Mouse (Mus musculus): ENCODE measurements at regions not wholly inside any gene's neighbourhood (a gene's known extent, or its start where the extent isn't known, plus 50 kb on each side); places are given as distances from the start of the nearest gene placed in this dataset.

DNA sequence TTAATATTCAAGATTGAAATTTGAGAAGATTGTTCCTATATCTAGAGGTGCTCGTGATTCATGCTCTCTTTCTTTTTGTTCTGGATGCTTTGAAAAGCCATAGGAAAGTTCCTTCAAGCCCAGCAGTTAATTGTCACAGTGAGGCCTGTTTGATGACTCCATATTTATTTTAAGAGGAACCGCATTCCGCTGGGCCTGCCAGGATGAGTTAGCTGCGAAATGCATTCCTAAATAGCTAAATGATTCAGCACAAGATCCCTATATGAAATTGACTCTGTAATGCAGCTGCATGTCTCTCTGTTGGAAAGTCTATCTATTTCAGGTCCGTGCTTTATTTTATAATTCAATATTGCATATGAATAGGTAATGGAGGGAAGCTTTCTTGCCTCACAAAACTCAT is 511.9 kb upstream of the Adgra3 start:
- DNase-seq (ENCODE audit: low spot score) (no peak), ATAC-seq (no peak)
- TF ChIP-seq CTCF (IDR thresholded peaks at IDR 0.05; ENCODE audit: low read depth), result no peak
- Histone ChIP-seq H3K4me2 (ENCODE audit: low read depth, low read length) (no peak overlapping the region), H3K4me3 (ENCODE audit: low read length) (no peak overlapping the region), H3K27me3 (ENCODE audit: insufficient read depth, low read length) (no peaks in the 10 kb centered on the region), H3K27ac (no peak overlapping the region), H3K4me1 (ENCODE audit: insufficient read depth, low read length) (no peaks in the 10 kb centered on the region), H3K36me3 (ENCODE audit: insufficient read depth, low read length) (no peaks in the 10 kb centered on the region), H3K9me3 (ENCODE audit: low read length) (no peaks in the 10 kb centered on the region), H3K9ac (replicated peaks; ENCODE audit: low read length) (no peak overlapping the region)
- 77% methylated on average over 5 of the region's 5 CpGs for WGBS

DNA sequence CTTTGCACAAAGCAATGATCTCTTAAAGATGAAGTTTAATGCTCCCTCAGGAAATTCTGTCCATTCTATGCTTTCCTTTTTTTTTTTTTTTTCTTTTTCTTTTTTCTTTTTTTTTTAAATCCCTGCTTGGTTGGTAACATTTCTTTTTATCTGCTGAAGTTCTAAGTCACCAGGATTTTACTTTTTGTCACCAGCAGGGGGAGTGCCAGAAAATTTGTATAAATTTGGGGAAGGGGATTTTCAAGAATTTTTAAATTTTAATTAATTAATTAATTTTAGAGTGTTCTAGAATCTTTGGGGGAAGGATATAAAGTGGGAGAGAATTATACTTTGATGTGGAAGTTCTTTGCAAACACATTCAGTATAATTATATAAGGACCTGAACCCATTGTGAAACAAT is 492.3 kb upstream of the Adgra3 start:
- TF ChIP-seq CTCF (IDR thresholded peaks at IDR 0.05; ENCODE audit: low read depth), result peak; percentile 42
- H3K9me3 ChIP-seq (ENCODE audit: low read length), result no peaks in the 10 kb centered on the region
- H3K36me3 ChIP-seq (ENCODE audit: insufficient read depth, low read length), result no peaks in the 10 kb centered on the region
- DNase-seq (ENCODE audit: low spot score) (peak; percentile 21), ATAC-seq (no peak)
- no peak overlapping the region for H3K9ac ChIP-seq (replicated peaks; ENCODE audit: low read length)
- H3K4me1 ChIP-seq (ENCODE audit: insufficient read depth, low read length), result no peaks in the 10 kb centered on the region
- no peak overlapping the region for H3K4me3 ChIP-seq (ENCODE audit: low read length)
- no peak overlapping the region for H3K27ac ChIP-seq
- no peak overlapping the region for H3K4me2 ChIP-seq (ENCODE audit: low read depth, low read length)
- H3K27me3 ChIP-seq (ENCODE audit: insufficient read depth, low read length), result no peaks in the 10 kb centered on the region

DNA sequence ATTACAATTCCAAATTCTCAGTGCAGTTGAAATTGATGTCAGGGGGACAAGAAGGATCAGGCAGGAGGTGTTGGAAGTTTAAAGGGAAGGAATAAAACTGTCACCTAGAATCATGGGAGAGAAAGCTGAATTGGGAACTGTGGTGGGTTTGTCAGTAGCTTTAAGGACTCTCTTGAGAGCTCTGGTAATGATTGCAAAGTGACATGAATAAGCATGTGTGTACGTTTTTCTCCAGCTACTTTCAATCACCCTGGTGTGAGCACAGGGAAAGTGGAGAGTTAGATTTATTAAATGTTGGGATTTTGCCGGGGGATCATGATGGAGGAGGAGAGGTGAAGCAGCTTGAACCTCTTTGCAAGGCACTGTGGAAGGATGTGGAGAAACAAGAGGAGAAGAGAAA is 453.7 kb upstream of the Adgra3 start:
- H3K4me3 ChIP-seq (ENCODE audit: low read length), result no peak overlapping the region
- no peak overlapping the region for H3K27ac ChIP-seq
- no peaks in the 10 kb centered on the region for H3K27me3 ChIP-seq (ENCODE audit: insufficient read depth, low read length)
- no peaks in the 10 kb centered on the region for H3K9me3 ChIP-seq (ENCODE audit: low read length)
- no peaks in the 10 kb centered on the region for H3K36me3 ChIP-seq (ENCODE audit: insufficient read depth, low read length)
- H3K4me2 ChIP-seq (ENCODE audit: low read depth, low read length), result no peak overlapping the region
- TF ChIP-seq CTCF (IDR thresholded peaks at IDR 0.05; ENCODE audit: low read depth), result no peak
- no peak for ATAC-seq
- no peaks in the 10 kb centered on the region for H3K4me1 ChIP-seq (ENCODE audit: insufficient read depth, low read length)
- WGBS, result 63% methylated on average over 2 of the region's 2 CpGs
- H3K9ac ChIP-seq (replicated peaks; ENCODE audit: low read length), result no peak overlapping the region
- no peak for DNase-seq (ENCODE audit: low spot score)

DNA sequence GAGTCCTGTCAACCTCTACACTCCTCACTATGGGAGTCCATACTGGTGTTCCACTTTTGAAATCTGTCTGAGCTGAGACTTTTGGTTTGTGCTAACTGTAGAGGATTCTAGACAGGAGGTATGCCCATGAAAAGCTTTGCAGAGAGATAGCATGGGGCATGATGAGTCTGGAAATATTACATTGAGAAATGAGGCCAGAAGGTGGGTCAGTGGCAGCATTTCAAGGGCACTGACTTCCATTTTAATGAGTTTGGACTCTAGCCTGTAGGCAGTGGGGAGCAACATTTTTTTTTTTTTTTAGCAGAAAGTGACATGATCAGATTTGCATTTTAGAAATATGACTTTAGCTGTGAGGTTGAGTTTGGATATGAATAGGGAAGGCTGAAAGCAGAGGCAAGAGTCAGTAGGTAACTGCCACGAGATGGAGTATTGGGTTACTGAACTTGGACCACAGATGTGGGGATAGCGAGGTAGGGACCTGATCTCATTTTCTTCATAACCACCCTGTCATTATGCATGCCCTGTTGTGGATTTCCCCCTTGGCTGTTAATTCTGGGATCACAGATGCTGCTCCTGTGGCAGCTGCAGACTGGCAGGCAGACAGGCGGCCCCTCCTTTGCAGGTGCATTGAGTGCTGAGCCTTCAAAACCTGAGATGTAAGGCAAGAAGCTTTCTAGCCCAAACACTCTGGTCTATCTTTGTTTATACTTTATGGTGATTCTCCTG is 451.1 kb upstream of the Adgra3 start:
- DNase-seq (ENCODE audit: low spot score) (peak; percentile 7), ATAC-seq (no peak)
- WGBS, result 82% methylated on average over 3 of the region's 3 CpGs
- Histone ChIP-seq H3K4me2 (ENCODE audit: low read depth, low read length) (no peak overlapping the region), H3K27ac (no peak overlapping the region), H3K4me1 (ENCODE audit: insufficient read depth, low read length) (no peaks in the 10 kb centered on the region), H3K27me3 (ENCODE audit: insufficient read depth, low read length) (no peaks in the 10 kb centered on the region), H3K4me3 (ENCODE audit: low read length) (no peak overlapping the region), H3K9ac (replicated peaks; ENCODE audit: low read length) (no peak overlapping the region), H3K9me3 (ENCODE audit: low read length) (no peaks in the 10 kb centered on the region), H3K36me3 (ENCODE audit: insufficient read depth, low read length) (no peaks in the 10 kb centered on the region)
- no peak for TF ChIP-seq CTCF (IDR thresholded peaks at IDR 0.05; ENCODE audit: low read depth)

DNA sequence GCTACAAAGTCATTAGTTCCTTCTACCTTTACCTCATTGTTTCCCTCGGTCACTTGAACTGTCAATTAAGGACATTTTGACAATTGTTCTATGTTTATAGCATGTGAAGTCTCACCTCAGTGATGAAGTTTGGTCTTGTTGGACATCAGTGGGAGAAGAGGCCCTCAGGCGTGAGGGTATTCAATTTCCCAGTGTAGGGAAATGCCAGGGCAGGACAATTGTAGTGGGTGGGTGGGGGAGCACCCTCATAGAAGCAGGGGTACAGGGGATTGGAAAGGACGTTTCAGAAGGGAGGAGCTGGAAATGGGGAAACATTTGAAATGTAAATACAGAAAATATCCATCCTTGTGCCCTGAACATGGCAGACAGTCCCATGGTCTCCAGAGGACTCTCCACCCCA is 431.4 kb upstream of the Adgra3 start:
- ATAC-seq (no peak), DNase-seq (ENCODE audit: low spot score) (no peak)
- Histone ChIP-seq H3K36me3 (ENCODE audit: insufficient read depth, low read length) (no peaks in the 10 kb centered on the region), H3K27me3 (ENCODE audit: insufficient read depth, low read length) (no peaks in the 10 kb centered on the region), H3K27ac (no peak overlapping the region), H3K9me3 (ENCODE audit: low read length) (no peaks in the 10 kb centered on the region), H3K4me1 (ENCODE audit: insufficient read depth, low read length) (no peaks in the 10 kb centered on the region), H3K4me3 (ENCODE audit: low read length) (no peak overlapping the region), H3K4me2 (ENCODE audit: low read depth, low read length) (no peak overlapping the region), H3K9ac (replicated peaks; ENCODE audit: low read length) (no peak overlapping the region)
- TF ChIP-seq CTCF (IDR thresholded peaks at IDR 0.05; ENCODE audit: low read depth), result no peak
- 86% methylated on average over 3 of the region's 3 CpGs for WGBS

DNA sequence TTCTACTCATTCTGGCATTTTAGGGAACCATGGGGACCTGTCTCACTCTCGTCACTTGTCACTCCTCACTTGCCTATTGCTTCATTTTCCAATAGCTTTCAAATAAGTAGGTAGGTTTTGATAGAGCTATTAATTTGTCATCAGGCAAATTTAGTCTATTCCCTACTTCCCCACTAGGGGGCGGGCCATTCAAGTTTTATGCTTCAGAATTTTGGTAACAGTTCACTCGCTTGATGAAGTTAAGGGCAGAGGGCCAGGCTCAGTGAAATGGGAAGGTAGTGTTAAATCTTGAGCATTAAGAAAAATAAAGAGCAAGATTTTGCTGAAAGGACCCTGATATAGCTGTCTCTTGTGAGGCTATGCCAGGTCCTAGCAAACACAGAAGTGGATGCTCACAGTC is 418.2 kb upstream of the Adgra3 start:
- no peaks in the 10 kb centered on the region for H3K4me1 ChIP-seq (ENCODE audit: insufficient read depth, low read length)
- no peak overlapping the region for H3K27ac ChIP-seq
- H3K4me2 ChIP-seq (ENCODE audit: low read depth, low read length), result no peak overlapping the region
- H3K9ac ChIP-seq (replicated peaks; ENCODE audit: low read length), result no peak overlapping the region
- no peak overlapping the region for H3K4me3 ChIP-seq (ENCODE audit: low read length)
- H3K36me3 ChIP-seq (ENCODE audit: insufficient read depth, low read length), result no peaks in the 10 kb centered on the region
- no peak for ATAC-seq
- H3K27me3 ChIP-seq (ENCODE audit: insufficient read depth, low read length), result no peaks in the 10 kb centered on the region
- WGBS, result 16% methylated on average over 3 of the region's 3 CpGs
- H3K9me3 ChIP-seq (ENCODE audit: low read length), result no peaks in the 10 kb centered on the region
- peak; percentile 78 for TF ChIP-seq CTCF (IDR thresholded peaks at IDR 0.05; ENCODE audit: low read depth)
- DNase-seq (ENCODE audit: low spot score), result peak; percentile 74

DNA sequence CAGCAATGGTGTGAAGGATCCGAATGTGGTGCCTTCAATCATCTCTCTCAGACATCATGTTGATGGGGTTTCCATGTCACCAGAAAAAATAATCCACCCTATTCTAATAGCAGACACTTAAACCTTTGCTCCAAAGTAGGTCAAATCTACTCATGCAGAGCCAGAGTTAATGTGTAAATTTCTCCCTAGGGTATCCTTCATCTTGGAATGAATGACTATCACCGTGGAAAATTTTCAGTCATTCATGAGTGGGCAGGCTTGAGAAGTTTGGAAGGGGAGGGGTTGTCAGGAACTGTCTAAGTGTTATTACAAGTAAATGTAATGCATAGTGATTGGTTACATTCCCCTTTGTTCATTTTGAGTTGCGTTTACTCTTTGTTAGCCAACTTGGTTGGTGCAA is 402.7 kb upstream of the Adgra3 start:
- TF ChIP-seq CTCF (IDR thresholded peaks at IDR 0.05; ENCODE audit: low read depth), result no peak
- ATAC-seq (peak; percentile 27; the same call in 1 of the 2 replicates), DNase-seq (ENCODE audit: low spot score) (peak; percentile 3)
- Histone ChIP-seq H3K4me3 (ENCODE audit: low read length) (no peak overlapping the region), H3K4me2 (ENCODE audit: low read depth, low read length) (no peak overlapping the region), H3K27me3 (ENCODE audit: insufficient read depth, low read length) (no peaks in the 10 kb centered on the region), H3K9ac (replicated peaks; ENCODE audit: low read length) (no peak overlapping the region), H3K4me1 (ENCODE audit: insufficient read depth, low read length) (no peaks in the 10 kb centered on the region), H3K27ac (no peak overlapping the region), H3K9me3 (ENCODE audit: low read length) (no peaks in the 10 kb centered on the region), H3K36me3 (ENCODE audit: insufficient read depth, low read length) (no peaks in the 10 kb centered on the region)
- WGBS, result 41% methylated on average over 3 of the region's 3 CpGs
